Mouse (Mus musculus): ENCODE data around the gene Taf1b.

Taf1b gene

GRCm38 (mm10) chr12:24548885-24549284 is 50.7 kb downstream of the Taf1b start:
- intact Hi-C loops (cut with DNase I): no loop called here

GRCm38 (mm10) chr12:24552531-24552930 is 54.4 kb downstream of the Taf1b start:
- intact Hi-C loops (cut with DNase I): no loop called here

GRCm38 (mm10) chr12:24555976-24556375 is 57.8 kb downstream of the Taf1b start:
- intact Hi-C loops (cut with DNase I): no loop called here

GRCm38 (mm10) chr12:24563395-24563960 is 65.3 kb downstream of the Taf1b start:
- intact Hi-C loops (cut with DNase I): no loop called here

GRCm38 (mm10) chr12:24565311-24565710 is 67.2 kb downstream of the Taf1b start:
- intact Hi-C loops (cut with DNase I): no loop called here

- intact Hi-C loops (cut with DNase I): no loop called here
Measured at GRCm38 (mm10) chr12:24567606-24568005, 69.4 kb downstream of the Taf1b start.

- intact Hi-C loops (cut with DNase I): no loop called here
Measured at GRCm38 (mm10) chr12:24571523-24572392, 73.6 kb downstream of the Taf1b start, which contains the start of gene Grhl1. Grhl1 (plus strand) TSS chr12:24572283.

- intact Hi-C loops (cut with DNase I): no loop called here
Measured at GRCm38 (mm10) chr12:24572421-24573274, 74.5 kb downstream of the Taf1b start.

- intact Hi-C loops (cut with DNase I): no loop called here
Measured at GRCm38 (mm10) chr12:24573275-24573580, 75.1 kb downstream of the Taf1b start.

- intact Hi-C loops (cut with DNase I): no loop called here
Measured at GRCm38 (mm10) chr12:24574870-24575269, 76.7 kb downstream of the Taf1b start.

- intact Hi-C loops (cut with DNase I): no loop called here
Measured at GRCm38 (mm10) chr12:24580452-24580851, 82.3 kb downstream of the Taf1b start.

GRCm38 (mm10) chr12:24580996-24581683 is 83.0 kb downstream of the Taf1b start:
- intact Hi-C loops (cut with DNase I): no loop called here

- intact Hi-C loops (cut with DNase I): no loop called here
Measured at GRCm38 (mm10) chr12:24583653-24584052, 85.5 kb downstream of the Taf1b start.

- intact Hi-C loops (cut with DNase I): no loop called here
Measured at GRCm38 (mm10) chr12:24584835-24585234, 86.7 kb downstream of the Taf1b start.

- intact Hi-C loops (cut with DNase I): no loop called here
Measured at GRCm38 (mm10) chr12:24586193-24586592, 88.0 kb downstream of the Taf1b start.

- intact Hi-C loops (cut with DNase I): no loop called here
Measured at GRCm38 (mm10) chr12:24590371-24590770, 92.2 kb downstream of the Taf1b start.

- intact Hi-C loops (cut with DNase I): no loop called here
Measured at GRCm38 (mm10) chr12:24592055-24592454, 93.9 kb downstream of the Taf1b start.

GRCm38 (mm10) chr12:24592956-24593672 is 95.0 kb downstream of the Taf1b start:
- intact Hi-C loops (cut with DNase I): no loop called here

GRCm38 (mm10) chr12:24597376-24597775 is 99.2 kb downstream of the Taf1b start:
- intact Hi-C loops (cut with DNase I): no loop called here

GRCm38 (mm10) chr12:24599366-24599895 is 101.3 kb downstream of the Taf1b start:
- intact Hi-C loops (cut with DNase I): no loop called here
